Mouse (Mus musculus): ENCODE results near the gene Gm11444. TPM values are rescaled to one million over a fixed set of nuclear protein-coding genes. Genes with fewer than 3 reads are reported as not detected.

Gene Gm11444
- polyA plus RNA-seq, 1 experiment, result not detected

- H3K4me1 ChIP-seq (ENCODE audit: control insufficient read depth, insufficient read depth, low read length), result peaks cover 5% of the 10 kb centered on the region
- H3K9ac ChIP-seq (ENCODE audit: low read depth, poor library complexity, severe bottlenecking), result no peak overlapping the region
- H3K36me3 ChIP-seq (ENCODE audit: control insufficient read depth, insufficient read depth, low read length, poor library complexity, severe bottlenecking), result no peaks in the 10 kb centered on the region
- peaks cover 21% of the 10 kb centered on the region for H3K27me3 ChIP-seq (ENCODE audit: control insufficient read depth, insufficient read depth, low read length, poor library complexity, severe bottlenecking)
- peak overlapping the region; percentile 2; the same call in 1 of the 2 replicates for H3K4me3 ChIP-seq (ENCODE audit: low read depth, low read length)
- TF ChIP-seq POLR2A (IDR thresholded peaks at IDR 0.05; ENCODE audit: insufficient read depth, low read length) (no peak), CTCF (IDR thresholded peaks at IDR 0.05; ENCODE audit: low read depth, low read length) (no peak), EP300 (IDR thresholded peaks at IDR 0.05; ENCODE audit: insufficient read depth, low read depth, low read length) (no peak)
- no peak overlapping the region for H3K27ac ChIP-seq (ENCODE audit: insufficient read depth, low read length)
- H3K9me3 ChIP-seq (replicated peaks; ENCODE audit: control insufficient read depth, insufficient read depth, low read length, poor library complexity, severe bottlenecking), result no peaks in the 10 kb centered on the region
Measured at GRCm38 (mm10) chr11:85888451-85888961, 38.4 kb upstream of the Gm11444 start.

GRCm38 (mm10) chr11:85887801-85888450 is 37.8 kb upstream of the Gm11444 start:
- no peak overlapping the region for H3K4me3 ChIP-seq (ENCODE audit: low read depth, low read length)
- no peaks in the 10 kb centered on the region for H3K9me3 ChIP-seq (replicated peaks; ENCODE audit: control insufficient read depth, insufficient read depth, low read length, poor library complexity, severe bottlenecking)
- TF ChIP-seq POLR2A (IDR thresholded peaks at IDR 0.05; ENCODE audit: insufficient read depth, low read length) (no peak), CTCF (IDR thresholded peaks at IDR 0.05; ENCODE audit: low read depth, low read length) (no peak), EP300 (IDR thresholded peaks at IDR 0.05; ENCODE audit: insufficient read depth, low read depth, low read length) (no peak)

DNA sequence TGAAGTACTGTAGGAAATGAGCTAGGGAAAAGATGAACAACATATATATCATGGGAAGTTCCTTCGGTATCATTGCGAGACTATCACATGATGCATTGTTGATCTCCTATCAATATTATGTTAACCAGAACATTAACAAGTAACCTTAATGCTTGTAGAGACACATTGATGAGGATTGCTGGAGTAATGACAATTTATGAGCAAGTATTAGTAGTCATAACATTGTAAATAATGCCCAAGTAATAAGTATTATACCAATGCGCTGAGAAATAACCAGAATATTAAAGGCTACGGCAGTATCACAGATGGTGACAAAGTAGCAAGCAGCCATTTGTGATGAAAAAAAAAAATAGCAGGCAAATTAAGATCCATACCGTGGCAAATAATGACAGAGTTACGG is 37.1 kb upstream of the Gm11444 start:
- Histone ChIP-seq H3K27me3 (ENCODE audit: control insufficient read depth, insufficient read depth, low read length, poor library complexity, severe bottlenecking) (peaks cover 18% of the 10 kb centered on the region), H3K4me1 (ENCODE audit: control insufficient read depth, insufficient read depth, low read length) (peaks cover 5% of the 10 kb centered on the region), H3K9ac (ENCODE audit: low read depth, poor library complexity, severe bottlenecking) (no peak overlapping the region), H3K9me3 (replicated peaks; ENCODE audit: control insufficient read depth, insufficient read depth, low read length, poor library complexity, severe bottlenecking) (no peaks in the 10 kb centered on the region), H3K4me3 (ENCODE audit: low read depth, low read length) (no peak overlapping the region), H3K36me3 (ENCODE audit: control insufficient read depth, insufficient read depth, low read length, poor library complexity, severe bottlenecking) (no peaks in the 10 kb centered on the region), H3K27ac (ENCODE audit: insufficient read depth, low read length) (no peak overlapping the region)
- TF ChIP-seq POLR2A (IDR thresholded peaks at IDR 0.05; ENCODE audit: insufficient read depth, low read length), result no peak
- TF ChIP-seq CTCF (IDR thresholded peaks at IDR 0.05; ENCODE audit: low read depth, low read length), result no peak
- no peak for TF ChIP-seq EP300 (IDR thresholded peaks at IDR 0.05; ENCODE audit: insufficient read depth, low read depth, low read length)

More at GRCm38 (mm10) chr11:85887801-85888450, 37.8 kb upstream of the Gm11444 start:
- Histone ChIP-seq H3K27ac (ENCODE audit: insufficient read depth, low read length) (no peak overlapping the region), H3K4me1 (ENCODE audit: control insufficient read depth, insufficient read depth, low read length) (peaks cover 5% of the 10 kb centered on the region), H3K27me3 (ENCODE audit: control insufficient read depth, insufficient read depth, low read length, poor library complexity, severe bottlenecking) (peaks cover 18% of the 10 kb centered on the region), H3K9ac (ENCODE audit: low read depth, poor library complexity, severe bottlenecking) (no peak overlapping the region), H3K36me3 (ENCODE audit: control insufficient read depth, insufficient read depth, low read length, poor library complexity, severe bottlenecking) (no peaks in the 10 kb centered on the region)

- Histone ChIP-seq H3K27me3 (ENCODE audit: control insufficient read depth, insufficient read depth, low read length, poor library complexity, severe bottlenecking) (peaks cover 18% of the 10 kb centered on the region), H3K36me3 (ENCODE audit: control insufficient read depth, insufficient read depth, low read length, poor library complexity, severe bottlenecking) (no peaks in the 10 kb centered on the region), H3K4me3 (ENCODE audit: low read depth, low read length) (peak overlapping the region; percentile 46), H3K27ac (ENCODE audit: insufficient read depth, low read length) (no peak overlapping the region), H3K9me3 (replicated peaks; ENCODE audit: control insufficient read depth, insufficient read depth, low read length, poor library complexity, severe bottlenecking) (no peaks in the 10 kb centered on the region), H3K9ac (ENCODE audit: low read depth, poor library complexity, severe bottlenecking) (peak overlapping the region; percentile 55), H3K4me1 (ENCODE audit: control insufficient read depth, insufficient read depth, low read length) (peaks cover 5% of the 10 kb centered on the region)
- TF ChIP-seq EP300 (IDR thresholded peaks at IDR 0.05; ENCODE audit: insufficient read depth, low read depth, low read length) (no peak), POLR2A (IDR thresholded peaks at IDR 0.05; ENCODE audit: insufficient read depth, low read length) (no peak), CTCF (IDR thresholded peaks at IDR 0.05; ENCODE audit: low read depth, low read length) (no peak)
Measured at GRCm38 (mm10) chr11:85886429-85886785, 36.3 kb upstream of the Gm11444 start.

GRCm38 (mm10) chr11:85885665-85886428 is 35.7 kb upstream of the Gm11444 start, which contains the start of gene Tbx4:
TSS of gene Tbx4 (plus strand) at chr11:85886422.
- Histone ChIP-seq H3K27me3 (ENCODE audit: control insufficient read depth, insufficient read depth, low read length, poor library complexity, severe bottlenecking) (peaks cover 18% of the 10 kb centered on the region), H3K4me3 (ENCODE audit: low read depth, low read length) (peak within 1 kb of the TSS; percentile 46), H3K9ac (ENCODE audit: low read depth, poor library complexity, severe bottlenecking) (peak within 1 kb of the TSS; percentile 55), H3K36me3 (ENCODE audit: control insufficient read depth, insufficient read depth, low read length, poor library complexity, severe bottlenecking) (no peaks in the 10 kb centered on the region), H3K9me3 (replicated peaks; ENCODE audit: control insufficient read depth, insufficient read depth, low read length, poor library complexity, severe bottlenecking) (no peaks in the 10 kb centered on the region), H3K4me1 (ENCODE audit: control insufficient read depth, insufficient read depth, low read length) (peaks cover 5% of the 10 kb centered on the region), H3K27ac (ENCODE audit: insufficient read depth, low read length) (no peak within 1 kb of the TSS)
- TF ChIP-seq EP300 (IDR thresholded peaks at IDR 0.05; ENCODE audit: insufficient read depth, low read depth, low read length) (no peak), POLR2A (IDR thresholded peaks at IDR 0.05; ENCODE audit: insufficient read depth, low read length) (no peak), CTCF (IDR thresholded peaks at IDR 0.05; ENCODE audit: low read depth, low read length) (no peak)

Measured in ES-Bruce4 (cell line).